Mouse (Mus musculus) heart, adult 2 months (tissue): ENCODE measurements at regions not wholly inside any gene's neighbourhood (a gene's known extent, or its start where the extent isn't known, plus 50 kb on each side); places are given as distances from the start of the nearest gene placed in this dataset.
"Not testable (repeated sequence)": the region's sequence is repeated elsewhere in the genome, so short reads cannot be mapped to it uniquely, and the experiment has no call there.

Experiments
- CTCF ChIP-seq: fragments of 200-600 bp; IDR thresholded peaks from 2 replicates; pipeline ENCODE4 v1.8.1; 2022; ENCODE audit warnings: antibody characterized with exemption, mild to moderate bottlenecking, moderate library complexity
- EP300 ChIP-seq: fragments of 200-500 bp; IDR thresholded peaks from 2 replicates; pipeline ENCODE4 v1.6.1; 2011; ENCODE audit warnings: low read depth, low read length, control low read depth; ENCODE audit not compliant: insufficient read depth
- POLR2A ChIP-seq: fragments of 200-500 bp; IDR thresholded peaks from 2 replicates; pipeline ENCODE4 v1.6.1; 2011; ENCODE audit warnings: mild to moderate bottlenecking, low read depth, low read length, control low read depth; ENCODE audit not compliant: insufficient read depth

DNA sequence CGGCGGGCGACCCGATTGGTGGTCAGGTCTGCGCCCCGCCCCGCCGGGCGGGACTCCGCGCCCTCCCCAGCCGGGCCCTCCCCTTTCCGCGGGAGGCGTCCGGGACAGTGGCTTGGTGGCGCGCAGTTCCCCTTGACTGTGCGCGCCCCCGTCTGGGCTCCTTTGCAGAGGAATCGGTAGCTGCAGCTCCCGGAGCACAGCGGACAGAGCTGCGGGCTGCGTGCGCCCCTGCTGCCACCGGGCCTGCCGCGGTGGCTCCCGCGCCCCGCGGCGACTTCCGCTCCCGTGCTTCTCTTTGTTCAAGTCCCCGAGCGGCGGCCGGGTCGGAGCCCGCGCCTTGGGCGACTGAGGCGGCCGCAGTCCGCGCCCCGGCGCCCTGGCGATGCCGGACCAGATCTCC, 566.6 kb upstream of the Gm21863 start:
- not testable (repeated sequence) for TF ChIP-seq EP300, CTCF, POLR2A
